Mouse (Mus musculus): ENCODE measurements around the gene Tnik. TPM values are rescaled to one million over a fixed set of nuclear protein-coding genes. Genes with fewer than 3 reads are reported as not detected.
A peak's percentile ranks its signal among the peaks of the same experiment; 100 is the strongest.

The Tnik gene
- polyA plus RNA-seq, 1 experiment from 2014 or later, result 65.1 TPM

GRCm38 (mm10) chr3:28685510-28685909 is 422.5 kb downstream of the Tnik start:
- WGBS, result 94% methylated on average over 2 of the region's 2 CpGs
- Histone ChIP-seq H3K27ac (ENCODE audit: low read depth, low read length) (no peak overlapping the region), H3K9me3 (ENCODE audit: control insufficient read depth, low read length) (no peaks in the 10 kb centered on the region), H3K4me1 (ENCODE audit: control insufficient read depth, insufficient read depth, low read depth, low read length) (no peaks in the 10 kb centered on the region), H3K36me3 (ENCODE audit: control insufficient read depth, insufficient read depth, low read length) (no peaks in the 10 kb centered on the region), H3K4me2 (ENCODE audit: low read length) (no peak overlapping the region), H3K4me3 (ENCODE audit: low read length) (no peak overlapping the region), H3K27me3 (replicated peaks; ENCODE audit: control insufficient read depth, insufficient read depth, low read length) (no peaks in the 10 kb centered on the region), H3K9ac (ENCODE audit: low read depth, low read length) (no peak overlapping the region)
- ATAC-seq, result no peak

GRCm38 (mm10) chr3:28694811-28695210 is 431.8 kb downstream of the Tnik start:
- Histone ChIP-seq H3K27ac (ENCODE audit: low read depth, low read length) (no peak overlapping the region), H3K4me2 (ENCODE audit: low read length) (no peak overlapping the region), H3K9ac (ENCODE audit: low read depth, low read length) (no peak overlapping the region), H3K4me1 (ENCODE audit: control insufficient read depth, insufficient read depth, low read depth, low read length) (no peaks in the 10 kb centered on the region), H3K9me3 (ENCODE audit: control insufficient read depth, low read length) (no peaks in the 10 kb centered on the region), H3K4me3 (ENCODE audit: low read length) (no peak overlapping the region), H3K36me3 (ENCODE audit: control insufficient read depth, insufficient read depth, low read length) (no peaks in the 10 kb centered on the region), H3K27me3 (replicated peaks; ENCODE audit: control insufficient read depth, insufficient read depth, low read length) (no peaks in the 10 kb centered on the region)
- no peak for ATAC-seq
- WGBS, result 93% methylated on average over 5 of the region's 5 CpGs

- H3K4me2 ChIP-seq (ENCODE audit: low read length), result no peak overlapping the region
- ATAC-seq, result no peak
- no peaks in the 10 kb centered on the region for H3K4me1 ChIP-seq (ENCODE audit: control insufficient read depth, insufficient read depth, low read depth, low read length)
- WGBS, result 84% methylated on average over 13 of the region's 13 CpGs
- H3K9ac ChIP-seq (ENCODE audit: low read depth, low read length), result no peak overlapping the region
- H3K9me3 ChIP-seq (ENCODE audit: control insufficient read depth, low read length), result no peaks in the 10 kb centered on the region
- H3K27ac ChIP-seq (ENCODE audit: low read depth, low read length), result no peak overlapping the region
- no peaks in the 10 kb centered on the region for H3K27me3 ChIP-seq (replicated peaks; ENCODE audit: control insufficient read depth, insufficient read depth, low read length)
- no peaks in the 10 kb centered on the region for H3K36me3 ChIP-seq (ENCODE audit: control insufficient read depth, insufficient read depth, low read length)
- H3K4me3 ChIP-seq (ENCODE audit: low read length), result no peak overlapping the region
Observed at GRCm38 (mm10) chr3:28695608-28696007, 432.6 kb downstream of the Tnik start.

GRCm38 (mm10) chr3:28696162-28696561 is 433.1 kb downstream of the Tnik start:
- ATAC-seq, result 0 out of 2 replicates have a peak, but pooled peaks have one; percentile 37
- Histone ChIP-seq H3K4me2 (ENCODE audit: low read length) (no peak overlapping the region), H3K27me3 (replicated peaks; ENCODE audit: control insufficient read depth, insufficient read depth, low read length) (no peaks in the 10 kb centered on the region), H3K4me1 (ENCODE audit: control insufficient read depth, insufficient read depth, low read depth, low read length) (no peaks in the 10 kb centered on the region), H3K36me3 (ENCODE audit: control insufficient read depth, insufficient read depth, low read length) (no peaks in the 10 kb centered on the region), H3K9ac (ENCODE audit: low read depth, low read length) (no peak overlapping the region), H3K4me3 (ENCODE audit: low read length) (no peak overlapping the region), H3K27ac (ENCODE audit: low read depth, low read length) (no peak overlapping the region), H3K9me3 (ENCODE audit: control insufficient read depth, low read length) (no peaks in the 10 kb centered on the region)
- 71% methylated on average over 10 of the region's 10 CpGs for WGBS

GRCm38 (mm10) chr3:28697797-28698196 is 434.8 kb downstream of the Tnik start, which contains the start of gene Slc2a2:
Gene Slc2a2 (plus strand): TSS chr3:28697903.
- H3K27ac ChIP-seq (ENCODE audit: low read depth, low read length), result no peak within 1 kb of the TSS
- WGBS, result 94% methylated on average over 2 of the region's 2 CpGs
- H3K9ac ChIP-seq (ENCODE audit: low read depth, low read length), result no peak within 1 kb of the TSS
- H3K36me3 ChIP-seq (ENCODE audit: control insufficient read depth, insufficient read depth, low read length), result no peaks in the 10 kb centered on the region
- no peak for ATAC-seq
- H3K9me3 ChIP-seq (ENCODE audit: control insufficient read depth, low read length), result no peaks in the 10 kb centered on the region
- H3K4me3 ChIP-seq (ENCODE audit: low read length), result no peak within 1 kb of the TSS
- H3K4me2 ChIP-seq (ENCODE audit: low read length), result no peak within 1 kb of the TSS
- H3K4me1 ChIP-seq (ENCODE audit: control insufficient read depth, insufficient read depth, low read depth, low read length), result no peaks in the 10 kb centered on the region
- no peaks in the 10 kb centered on the region for H3K27me3 ChIP-seq (replicated peaks; ENCODE audit: control insufficient read depth, insufficient read depth, low read length)

- Histone ChIP-seq H3K9me3 (ENCODE audit: control insufficient read depth, low read length) (no peaks in the 10 kb centered on the region), H3K27ac (ENCODE audit: low read depth, low read length) (no peak overlapping the region), H3K4me1 (ENCODE audit: control insufficient read depth, insufficient read depth, low read depth, low read length) (no peaks in the 10 kb centered on the region), H3K9ac (ENCODE audit: low read depth, low read length) (no peak overlapping the region), H3K4me2 (ENCODE audit: low read length) (no peak overlapping the region), H3K4me3 (ENCODE audit: low read length) (no peak overlapping the region), H3K27me3 (replicated peaks; ENCODE audit: control insufficient read depth, insufficient read depth, low read length) (no peaks in the 10 kb centered on the region), H3K36me3 (ENCODE audit: control insufficient read depth, insufficient read depth, low read length) (no peaks in the 10 kb centered on the region)
- WGBS, result 68% methylated on average over 4 of the region's 4 CpGs
- no peak for ATAC-seq
Observed at GRCm38 (mm10) chr3:28699601-28700000, 436.6 kb downstream of the Tnik start.

- no peak for ATAC-seq
- WGBS, result 65% methylated on average over 10 of the region's 10 CpGs
Observed at GRCm38 (mm10) chr3:28705522-28706137, 442.6 kb downstream of the Tnik start.

GRCm38 (mm10) chr3:28706736-28707135 is 443.7 kb downstream of the Tnik start:
- no peak overlapping the region for H3K4me3 ChIP-seq (ENCODE audit: low read length)
- ATAC-seq, result no peak
- no peak overlapping the region for H3K27ac ChIP-seq (ENCODE audit: low read depth, low read length)
- H3K9ac ChIP-seq (ENCODE audit: low read depth, low read length), result no peak overlapping the region
- no peaks in the 10 kb centered on the region for H3K36me3 ChIP-seq (ENCODE audit: control insufficient read depth, insufficient read depth, low read length)
- H3K27me3 ChIP-seq (replicated peaks; ENCODE audit: control insufficient read depth, insufficient read depth, low read length), result no peaks in the 10 kb centered on the region
- H3K4me1 ChIP-seq (ENCODE audit: control insufficient read depth, insufficient read depth, low read depth, low read length), result no peaks in the 10 kb centered on the region
- H3K4me2 ChIP-seq (ENCODE audit: low read length), result no peak overlapping the region
- H3K9me3 ChIP-seq (ENCODE audit: control insufficient read depth, low read length), result no peaks in the 10 kb centered on the region
- 87% methylated on average over 4 of the region's 4 CpGs for WGBS

More at GRCm38 (mm10) chr3:28705522-28706137, 442.6 kb downstream of the Tnik start:
- H3K4me3 ChIP-seq (ENCODE audit: low read length), result no peak overlapping the region
- no peak overlapping the region for H3K27ac ChIP-seq (ENCODE audit: low read depth, low read length)
- no peaks in the 10 kb centered on the region for H3K4me1 ChIP-seq (ENCODE audit: control insufficient read depth, insufficient read depth, low read depth, low read length)
- H3K27me3 ChIP-seq (replicated peaks; ENCODE audit: control insufficient read depth, insufficient read depth, low read length), result no peaks in the 10 kb centered on the region
- no peaks in the 10 kb centered on the region for H3K36me3 ChIP-seq (ENCODE audit: control insufficient read depth, insufficient read depth, low read length)
- no peak overlapping the region for H3K4me2 ChIP-seq (ENCODE audit: low read length)
- no peaks in the 10 kb centered on the region for H3K9me3 ChIP-seq (ENCODE audit: control insufficient read depth, low read length)
- no peak overlapping the region for H3K9ac ChIP-seq (ENCODE audit: low read depth, low read length)

- Histone ChIP-seq H3K27ac (ENCODE audit: low read depth, low read length) (no peak overlapping the region), H3K4me3 (ENCODE audit: low read length) (no peak overlapping the region), H3K36me3 (ENCODE audit: control insufficient read depth, insufficient read depth, low read length) (no peaks in the 10 kb centered on the region), H3K9ac (ENCODE audit: low read depth, low read length) (no peak overlapping the region), H3K27me3 (replicated peaks; ENCODE audit: control insufficient read depth, insufficient read depth, low read length) (no peaks in the 10 kb centered on the region), H3K9me3 (ENCODE audit: control insufficient read depth, low read length) (no peaks in the 10 kb centered on the region), H3K4me2 (ENCODE audit: low read length) (no peak overlapping the region), H3K4me1 (ENCODE audit: control insufficient read depth, insufficient read depth, low read depth, low read length) (no peaks in the 10 kb centered on the region)
- 89% methylated on average over 1 of the region's 1 CpGs for WGBS
- no peak for ATAC-seq
Observed at GRCm38 (mm10) chr3:28709740-28710139, 446.7 kb downstream of the Tnik start.
